Mouse (Mus musculus) midbrain, embryonic 14.5 days (tissue): ENCODE measurements around the gene Zfp536. TPM values are rescaled to one million over a fixed set of nuclear protein-coding genes. Genes with fewer than 3 reads are reported as not detected.

Experiments
- ATAC-seq: fragments of 200-750 bp; cut with Nextera tagmentation; 2 replicates; pipeline ENCODE4 v1.8.0; 2017; ENCODE audit warnings: moderate number of reproducible peaks, moderate library complexity; ENCODE audit not compliant: low FRiP score, low TSS enrichment
- DNase-seq: peaks from one replicate; pipeline ENCODE4 v3.0.0-alpha.2; 2015
- H3K27ac ChIP-seq: fragments of 300-500 bp; sonication (generic); replicated peaks from 2 replicates; pipeline ENCODE4 v1.5.1; 2014; ENCODE audit warnings: mild to moderate bottlenecking, low read depth, low read length, moderate library complexity
- H3K27me3 ChIP-seq: fragments of 300-500 bp; sonication (generic); 2 replicates; pipeline ENCODE4 v1.6.1; 2014; ENCODE audit warnings: low read length, control low read depth, mixed read lengths; ENCODE audit not compliant: control insufficient read depth, insufficient read depth
- H3K36me3 ChIP-seq: fragments of 300-500 bp; sonication (generic); 2 replicates; pipeline ENCODE4 v1.6.1; 2014; ENCODE audit warnings: low read length, control low read depth; ENCODE audit not compliant: control insufficient read depth, insufficient read depth
- H3K4me1 ChIP-seq: fragments of 300-500 bp; sonication (generic); 2 replicates; pipeline ENCODE4 v1.6.1; 2014; ENCODE audit warnings: mild to moderate bottlenecking, antibody characterized with exemption, low read length, control low read depth; ENCODE audit not compliant: control insufficient read depth, insufficient read depth
- H3K4me2 ChIP-seq: fragments of 300-500 bp; sonication (generic); 2 replicates; pipeline ENCODE4 v1.6.1; 2014; ENCODE audit warnings: mild to moderate bottlenecking, low read length, moderate library complexity
- H3K4me3 ChIP-seq: fragments of 300-500 bp; sonication (generic); replicated peaks from 2 replicates; pipeline ENCODE4 v1.5.1; 2014; ENCODE audit warnings: low read depth, low read length
- H3K9ac ChIP-seq: fragments of 300-500 bp; sonication (generic); replicated peaks from 2 replicates; pipeline ENCODE4 v1.6.1; 2014; ENCODE audit warnings: mild to moderate bottlenecking, low read length, moderate library complexity
- H3K9me3 ChIP-seq: fragments of 300-500 bp; sonication (generic); 2 replicates; pipeline ENCODE4 v1.6.1; 2016; ENCODE audit warnings: low read length, control low read depth, mixed read lengths; ENCODE audit not compliant: control insufficient read depth
- WGBS: fragments of 180-500 bp; shearing (Covaris S2); extraction: QIAGEN DNeasy Blood & Tissue Kit; methylation state at CpG from one replicate; pipeline ENCODE4 v1.1.7; 2014; 5-methylcytosine and 5-hydroxymethylcytosine counted together
- polyA plus RNA-seq: library from polyadenylated mRNA; unstranded; fragments of >200 nt; fragmentation: Nextera tagmentation; extraction: Ambion mirVana; gene quantifications from 2 replicates; pipeline ENCODE4 v1.2.1, GENCODE M21; 2014

Zfp536 gene
- polyA plus RNA-seq, 1 experiment from 2014 or later, result 38.0 TPM

- Histone ChIP-seq H3K9ac (no peak overlapping the region), H3K4me1 (peaks cover 11% of the 10 kb centered on the region), H3K27me3 (no peaks in the 10 kb centered on the region), H3K4me3 (no peak overlapping the region), H3K27ac (no peak overlapping the region), H3K9me3 (no peaks in the 10 kb centered on the region), H3K4me2 (no peak overlapping the region), H3K36me3 (no peaks in the 10 kb centered on the region)
- 48% methylated on average over 1 of the region's 1 CpGs for WGBS
- no peak for DNase-seq
- no peak for ATAC-seq
Observed at GRCm38 (mm10) chr7:37556811-37557210, 216.6 kb downstream of the Zfp536 start.

GRCm38 (mm10) chr7:37554405-37554804 lies 219.0 kb downstream of the Zfp536 start:
- Histone ChIP-seq H3K4me1 (peaks cover 6% of the 10 kb centered on the region; the same call in 1 of the 2 replicates), H3K27me3 (no peaks in the 10 kb centered on the region), H3K36me3 (no peaks in the 10 kb centered on the region), H3K4me2 (no peak overlapping the region), H3K4me3 (no peak overlapping the region), H3K27ac (no peak overlapping the region), H3K9me3 (no peaks in the 10 kb centered on the region), H3K9ac (no peak overlapping the region)
- WGBS, result 55% methylated on average over 5 of the region's 5 CpGs
- no peak for DNase-seq
- ATAC-seq, result no peak

- no peak overlapping the region for H3K9ac ChIP-seq
- no peak overlapping the region for H3K4me2 ChIP-seq
- no peak for ATAC-seq
- H3K4me3 ChIP-seq, result no peak overlapping the region
- no peaks in the 10 kb centered on the region for H3K36me3 ChIP-seq
- H3K4me1 ChIP-seq, result peaks cover 6% of the 10 kb centered on the region; the same call in 1 of the 2 replicates
- no peaks in the 10 kb centered on the region for H3K27me3 ChIP-seq
- WGBS, result 20% methylated on average over 3 of the region's 3 CpGs
- H3K9me3 ChIP-seq, result no peaks in the 10 kb centered on the region
- no peak overlapping the region; the same call in 1 of the 2 replicates for H3K27ac ChIP-seq
- DNase-seq, result peak; percentile 51
Observed at GRCm38 (mm10) chr7:37553646-37554045, 219.8 kb downstream of the Zfp536 start.

GRCm38 (mm10) chr7:37552384-37552783 lies 221.1 kb downstream of the Zfp536 start:
- Histone ChIP-seq H3K4me1 (peaks cover 6% of the 10 kb centered on the region; the same call in 1 of the 2 replicates), H3K27ac (no peak overlapping the region), H3K4me2 (no peak overlapping the region), H3K9me3 (no peaks in the 10 kb centered on the region), H3K27me3 (no peaks in the 10 kb centered on the region), H3K9ac (no peak overlapping the region), H3K36me3 (no peaks in the 10 kb centered on the region), H3K4me3 (no peak overlapping the region)
- no peak for ATAC-seq
- DNase-seq, result no peak
- 79% methylated on average over 3 of the region's 3 CpGs for whole genome bisulfite sequencing

- ATAC-seq (no peak), DNase-seq (peak; percentile 41)
- WGBS, result 63% methylated on average over 15 of the region's 15 CpGs
- no peaks in the 10 kb centered on the region for H3K36me3 ChIP-seq
- no peak overlapping the region for H3K4me3 ChIP-seq
- no peak overlapping the region for H3K9ac ChIP-seq
- no peak overlapping the region for H3K4me2 ChIP-seq
- no peaks in the 10 kb centered on the region for H3K27me3 ChIP-seq
- no peak overlapping the region for H3K27ac ChIP-seq
- H3K4me1 ChIP-seq, result peaks cover 3% of the 10 kb centered on the region; the same call in 1 of the 2 replicates
- no peaks in the 10 kb centered on the region for H3K9me3 ChIP-seq
Observed at GRCm38 (mm10) chr7:37548805-37549204, 224.6 kb downstream of the Zfp536 start.

GRCm38 (mm10) chr7:37544011-37544410 lies 229.4 kb downstream of the Zfp536 start:
- DNase-seq (no peak), ATAC-seq (no peak)
- Histone ChIP-seq H3K9me3 (no peaks in the 10 kb centered on the region), H3K4me2 (no peak overlapping the region), H3K4me3 (no peak overlapping the region), H3K36me3 (peaks cover 5% of the 10 kb centered on the region; the same call in 1 of the 2 replicates), H3K27ac (no peak overlapping the region), H3K4me1 (no peaks in the 10 kb centered on the region), H3K27me3 (no peaks in the 10 kb centered on the region), H3K9ac (no peak overlapping the region)
- WGBS, result 35% methylated on average over 6 of the region's 6 CpGs

GRCm38 (mm10) chr7:37542951-37543350 lies 230.5 kb downstream of the Zfp536 start:
- H3K4me2 ChIP-seq, result no peak overlapping the region
- H3K36me3 ChIP-seq, result peaks cover 5% of the 10 kb centered on the region; the same call in 1 of the 2 replicates
- no peaks in the 10 kb centered on the region for H3K9me3 ChIP-seq
- DNase-seq, result no peak
- H3K4me3 ChIP-seq, result no peak overlapping the region
- no peak overlapping the region for H3K9ac ChIP-seq
- no peak overlapping the region for H3K27ac ChIP-seq
- no peaks in the 10 kb centered on the region for H3K4me1 ChIP-seq
- no peak for ATAC-seq
- WGBS, result 91% methylated on average over 7 of the region's 7 CpGs
- H3K27me3 ChIP-seq, result no peaks in the 10 kb centered on the region

GRCm38 (mm10) chr7:37531166-37531565 lies 242.3 kb downstream of the Zfp536 start:
- Histone ChIP-seq H3K4me1 (peaks cover 2% of the 10 kb centered on the region), H3K4me3 (no peak overlapping the region), H3K9ac (no peak overlapping the region), H3K4me2 (no peak overlapping the region), H3K36me3 (no peaks in the 10 kb centered on the region), H3K27ac (0 out of 2 replicates have a peak overlapping the region, but pooled peaks have one; percentile 21), H3K9me3 (no peaks in the 10 kb centered on the region), H3K27me3 (no peaks in the 10 kb centered on the region)
- ATAC-seq (no peak), DNase-seq (no peak)
- 93% methylated on average over 2 of the region's 2 CpGs for WGBS

- Histone ChIP-seq H3K9me3 (no peaks in the 10 kb centered on the region), H3K36me3 (no peaks in the 10 kb centered on the region), H3K4me2 (no peak overlapping the region), H3K9ac (no peak overlapping the region), H3K27me3 (no peaks in the 10 kb centered on the region), H3K4me1 (peaks cover 2% of the 10 kb centered on the region; the same call in 1 of the 2 replicates), H3K27ac (no peak overlapping the region), H3K4me3 (no peak overlapping the region)
- ATAC-seq (no peak), DNase-seq (no peak)
- 90% methylated on average over 9 of the region's 9 CpGs for WGBS
Observed at GRCm38 (mm10) chr7:37528311-37528710, 245.1 kb downstream of the Zfp536 start.
